Mouse (Mus musculus) liver, embryonic 16.5 days (tissue): Measurements from ENCODE around the gene Eif2d. TPM values are rescaled to one million over a fixed set of nuclear protein-coding genes. Genes with fewer than 3 reads are reported as not detected.
"Not testable (repeated sequence)": the region's sequence is repeated elsewhere in the genome, so short reads cannot be mapped to it uniquely, and the experiment has no call there.

Experiments used
- ATAC-seq: fragments of 200-750 bp; cut with Nextera tagmentation; 2 replicates; pipeline ENCODE4 v1.8.0; 2017; ENCODE audit warnings: low read depth, mild to moderate bottlenecking, moderate number of reproducible peaks, moderate library complexity
- H3K27ac ChIP-seq: fragments of 300-500 bp; sonication (generic); 2 replicates; pipeline ENCODE4 v1.5.1; 2014; ENCODE audit warnings: mild to moderate bottlenecking, low read length
- H3K27me3 ChIP-seq: fragments of 300-500 bp; sonication (generic); 2 replicates; pipeline ENCODE4 v1.6.1; 2014; ENCODE audit warnings: low read depth, low read length, mixed read lengths; ENCODE audit not compliant: control insufficient read depth, insufficient read depth
- H3K36me3 ChIP-seq: fragments of 300-500 bp; sonication (generic); 2 replicates; pipeline ENCODE4 v1.6.1; 2014; ENCODE audit warnings: mild to moderate bottlenecking; ENCODE audit not compliant: control insufficient read depth, insufficient read depth
- H3K4me1 ChIP-seq: fragments of 300-500 bp; sonication (generic); 2 replicates; pipeline ENCODE4 v1.6.1; 2014; ENCODE audit warnings: low read depth, low read length, mixed read lengths; ENCODE audit not compliant: control insufficient read depth
- H3K4me2 ChIP-seq: fragments of 300-500 bp; sonication (generic); 2 replicates; pipeline ENCODE4 v1.6.1; 2014; ENCODE audit warnings: low read depth, low read length, mixed read lengths
- H3K4me3 ChIP-seq: fragments of 300-500 bp; sonication (generic); 2 replicates; pipeline ENCODE4 v1.5.1; 2014; ENCODE audit warnings: low read depth, mild to moderate bottlenecking, low read length
- H3K9ac ChIP-seq: fragments of 300-500 bp; sonication (generic); 2 replicates; pipeline ENCODE4 v1.6.1; 2014; ENCODE audit warnings: low read depth, low read length
- H3K9me3 ChIP-seq: fragments of 300-500 bp; sonication (generic); replicated peaks from 2 replicates; pipeline ENCODE4 v1.6.1; 2016; ENCODE audit warnings: low read length; ENCODE audit not compliant: control insufficient read depth
- WGBS: fragments of 180-500 bp; shearing (Covaris S2); extraction: QIAGEN DNeasy Blood & Tissue Kit; methylation state at CpG from one replicate; pipeline ENCODE4 v1.1.7; 2014; ENCODE audit not compliant: insufficient replicate concordance; 5-methylcytosine and 5-hydroxymethylcytosine counted together
- polyA plus RNA-seq: library from polyadenylated mRNA; unstranded; fragments of >200 nt; fragmentation: Nextera tagmentation; extraction: Ambion mirVana; gene quantifications from 2 replicates; pipeline ENCODE4 v1.2.1, GENCODE M21; 2015

Gene Eif2d
- polyA plus RNA-seq, 1 experiment from 2014 or later: 26.8 TPM

DNA sequence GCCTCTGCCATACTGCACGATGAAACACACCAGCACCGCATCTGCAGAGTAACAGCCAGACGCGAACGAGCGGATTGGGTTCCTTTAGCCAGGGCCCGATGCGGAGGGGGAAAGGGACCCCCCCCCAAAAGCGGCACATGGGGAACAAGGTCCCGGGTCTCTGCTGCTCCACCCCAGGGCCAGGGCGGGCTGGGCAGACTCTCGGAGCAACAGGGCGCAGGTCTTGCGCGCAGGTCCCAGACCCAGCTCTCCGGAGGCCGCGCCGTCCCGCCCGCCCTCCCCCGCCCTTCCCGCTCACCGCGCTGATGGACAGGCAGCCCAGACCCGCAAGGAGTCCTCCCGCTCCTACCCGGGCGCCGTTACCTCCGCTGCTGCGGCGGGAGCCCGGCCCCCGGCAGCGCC lies 15.3 kb upstream of the Eif2d start:
- H3K4me3 ChIP-seq: peak overlapping the region; percentile 95
- H3K27ac ChIP-seq: peak overlapping the region; percentile 88
- H3K27me3 ChIP-seq: no peaks in the 10 kb centered on the region
- peaks cover 27% of the 10 kb centered on the region for H3K4me1 ChIP-seq
- H3K9ac ChIP-seq: peak overlapping the region; percentile 89
- H3K36me3 ChIP-seq: no peaks in the 10 kb centered on the region; the same call in 1 of the 2 replicates
- under 1% methylated on average over 32 of the region's 36 CpGs for whole genome bisulfite sequencing
- H3K4me2 ChIP-seq: peak overlapping the region; percentile 77
- H3K9me3 ChIP-seq: no peaks in the 10 kb centered on the region
- peak; percentile 73 for ATAC-seq

DNA sequence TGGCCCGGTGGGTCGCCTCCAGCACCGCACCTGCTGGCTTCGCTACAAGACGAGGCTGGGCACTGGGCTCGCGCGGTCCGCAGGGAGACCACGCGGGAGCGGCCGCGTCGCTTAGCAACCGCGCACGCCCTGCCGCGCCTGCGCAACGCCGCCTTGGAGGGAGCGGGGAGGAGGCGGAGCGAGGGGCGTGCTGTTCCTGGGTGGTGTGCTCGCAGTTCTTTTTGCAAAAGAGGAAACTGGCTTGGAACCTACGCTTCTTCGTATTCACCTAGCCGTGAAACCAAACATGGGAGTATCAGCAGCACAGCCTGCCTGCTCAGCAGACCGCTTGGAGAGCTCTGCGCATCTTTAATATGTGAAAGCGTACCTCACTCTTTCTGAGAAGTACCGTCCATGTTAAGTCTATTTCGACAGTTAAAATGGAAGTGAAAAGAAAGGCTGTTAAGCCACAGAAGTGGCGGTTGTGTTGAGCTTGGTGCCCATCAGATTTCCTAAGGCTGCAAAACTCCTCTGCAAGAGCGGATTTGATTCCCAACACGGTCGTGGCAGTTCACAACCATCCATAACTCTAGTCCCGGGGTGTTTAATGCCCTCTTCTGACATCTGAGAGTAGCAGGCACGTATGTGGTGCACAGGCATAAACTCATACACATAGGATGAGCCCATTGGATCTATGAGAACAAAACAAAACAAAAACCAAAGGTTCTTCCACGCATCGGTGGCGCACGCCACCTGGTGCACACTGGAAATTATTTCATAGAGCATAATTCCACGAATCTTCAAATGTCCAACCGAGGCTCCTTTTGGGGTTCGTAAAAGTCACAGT lies 14.6 kb upstream of the Eif2d start, which contains the start of gene Dyrk3:
Gene Dyrk3, minus strand, starts transcription at position 150 of the 826 bp plus-strand sequence.
- ATAC-seq: peak; percentile 96
- Histone ChIP-seq H3K4me3 (peak within 1 kb of the TSS; percentile 95), H3K4me1 (peaks cover 27% of the 10 kb centered on the region), H3K9ac (peak within 1 kb of the TSS; percentile 89), H3K27ac (peak within 1 kb of the TSS; percentile 88), H3K27me3 (no peaks in the 10 kb centered on the region), H3K9me3 (no peaks in the 10 kb centered on the region), H3K36me3 (no peaks in the 10 kb centered on the region; the same call in 1 of the 2 replicates), H3K4me2 (peak within 1 kb of the TSS; percentile 77)
- WGBS: 2% methylated on average over 49 of the region's 49 CpGs

DNA sequence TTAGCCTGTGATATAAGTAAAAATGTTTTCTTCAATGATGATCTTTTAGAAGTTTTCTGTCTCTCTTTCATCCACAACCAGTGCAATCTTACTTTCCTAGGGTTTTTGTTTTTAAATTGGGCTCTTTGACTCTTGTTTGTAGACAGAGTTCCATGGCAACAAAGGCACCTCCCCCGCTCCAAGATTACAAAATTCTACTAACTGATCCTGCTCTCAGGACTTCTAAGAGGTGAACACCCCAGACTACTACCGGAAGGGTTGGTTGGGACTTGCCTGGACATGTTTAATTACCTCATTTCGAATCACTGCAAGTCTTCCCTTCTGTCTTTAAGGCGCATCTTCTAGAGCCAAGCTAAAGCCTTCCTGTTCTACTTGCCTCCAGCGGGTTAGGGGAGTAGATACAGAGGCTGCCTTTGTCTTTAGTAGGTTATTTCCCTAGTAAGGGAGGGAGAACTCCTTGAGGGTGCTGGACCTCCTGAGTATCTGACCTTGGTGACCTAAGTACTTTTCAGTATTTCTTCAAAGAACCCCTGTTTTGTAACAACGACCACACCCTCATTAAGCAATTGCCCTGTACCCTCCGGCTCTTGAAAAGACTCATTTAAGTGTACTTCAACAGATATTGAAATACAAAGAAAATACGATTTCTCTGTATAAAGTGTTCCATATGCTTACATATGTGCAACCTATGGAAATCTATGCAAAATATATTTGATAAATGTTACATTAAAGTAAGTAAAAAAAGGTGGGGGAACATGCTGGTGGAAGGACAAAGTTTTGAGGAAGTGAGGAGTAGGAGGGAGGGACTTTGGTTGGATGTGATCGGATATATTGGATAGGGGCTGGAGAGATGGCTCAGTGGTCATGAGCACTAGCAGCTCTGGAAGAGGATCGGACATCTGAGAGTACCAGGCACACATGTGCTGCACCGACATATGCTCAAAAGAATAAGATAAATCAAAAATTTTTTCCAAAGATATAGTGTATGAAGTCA lies 13.6 kb upstream of the Eif2d start:
- ATAC-seq: no peak
- H3K4me1 ChIP-seq: peaks cover 27% of the 10 kb centered on the region
- WGBS: 54% methylated on average over 11 of the region's 11 CpGs
- no peaks in the 10 kb centered on the region; the same call in 1 of the 2 replicates for H3K36me3 ChIP-seq
- peak overlapping the region; percentile 89 for H3K9ac ChIP-seq
- H3K27ac ChIP-seq: peak overlapping the region; percentile 88
- no peaks in the 10 kb centered on the region for H3K27me3 ChIP-seq
- no peaks in the 10 kb centered on the region for H3K9me3 ChIP-seq
- H3K4me3 ChIP-seq: peak overlapping the region; percentile 95
- H3K4me2 ChIP-seq: peak overlapping the region; percentile 77

DNA sequence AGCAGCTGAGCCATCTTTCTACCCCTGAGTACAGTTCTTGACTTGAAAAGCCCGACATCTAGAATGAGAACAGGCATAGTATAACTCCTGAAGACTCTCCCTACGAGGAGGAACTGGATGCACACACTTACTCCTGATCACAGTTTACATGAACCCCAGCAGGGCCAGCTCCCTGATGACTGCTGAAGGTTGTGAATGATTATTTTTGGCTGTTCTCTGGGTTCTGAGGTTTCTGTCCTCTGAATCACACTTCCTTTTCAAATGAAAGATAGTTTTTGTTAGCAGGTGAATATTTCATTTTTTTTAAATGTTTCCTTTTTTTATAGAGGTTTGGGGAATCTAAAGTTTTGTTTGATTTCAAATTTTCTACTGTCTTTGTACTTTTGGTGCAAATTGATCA lies 11.5 kb upstream of the Eif2d start:
- ATAC-seq: no peak
- Histone ChIP-seq H3K9me3 (no peaks in the 10 kb centered on the region), H3K36me3 (no peaks in the 10 kb centered on the region), H3K4me2 (no peak overlapping the region), H3K27ac (no peak overlapping the region), H3K4me1 (peaks cover 15% of the 10 kb centered on the region), H3K27me3 (no peaks in the 10 kb centered on the region), H3K9ac (no peak overlapping the region), H3K4me3 (no peak overlapping the region)
- 18% methylated on average over 2 of the region's 2 CpGs for WGBS

DNA sequence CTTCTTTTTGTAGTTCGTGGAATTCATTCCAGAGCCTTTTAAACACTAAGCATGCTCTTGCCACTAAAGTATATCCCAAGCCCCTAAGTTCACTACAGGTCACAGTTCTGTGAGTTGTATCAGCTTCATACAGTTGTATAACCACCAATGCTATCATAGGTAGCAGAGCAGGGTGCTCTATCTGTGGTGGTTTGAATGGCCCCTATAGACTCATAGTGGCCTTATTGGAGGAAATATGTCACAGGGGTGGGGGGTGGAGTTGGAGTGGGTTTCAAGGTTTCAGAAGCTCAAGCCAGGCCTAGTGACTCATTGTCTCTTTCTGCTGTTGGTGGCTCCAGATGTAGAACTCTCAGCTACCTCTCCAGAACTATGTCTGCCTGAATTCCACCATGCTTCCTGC lies 10.5 kb upstream of the Eif2d start:
- WGBS: 47% methylated on average over 1 of the region's 1 CpGs

DNA sequence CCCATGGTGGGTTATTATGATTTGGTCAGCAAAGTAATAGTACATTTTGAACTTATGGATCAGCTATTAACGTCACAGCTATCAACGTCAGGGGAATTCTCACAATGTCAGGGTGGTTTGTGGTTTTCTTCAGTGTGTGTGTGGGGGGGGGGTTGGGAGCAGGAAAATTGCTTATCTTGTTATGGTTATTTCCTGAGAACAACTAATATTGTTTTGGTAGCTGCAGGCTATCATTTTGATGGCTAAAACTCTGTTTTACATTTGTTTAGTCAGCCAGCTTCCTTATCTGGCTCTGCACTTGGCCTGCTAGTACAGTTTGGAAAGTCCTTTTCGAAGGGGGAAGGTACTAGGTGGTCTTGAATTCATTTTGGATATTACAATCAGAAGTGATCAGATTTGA lies 7.8 kb upstream of the Eif2d start:
- H3K27ac ChIP-seq, H3K9ac ChIP-seq, H3K36me3 ChIP-seq, H3K9me3 ChIP-seq, H3K4me1 ChIP-seq, H3K4me3 ChIP-seq, ATAC-seq, H3K27me3 ChIP-seq, H3K4me2 ChIP-seq: not testable (repeated sequence)
- 33% methylated on average over 3 of the region's 3 CpGs for WGBS

More for the DNA sequence above, 10.5 kb upstream of the Eif2d start:
- ATAC-seq: no peak
- Histone ChIP-seq H3K4me1 (peaks cover 13% of the 10 kb centered on the region), H3K9ac (no peak overlapping the region), H3K4me3 (no peak overlapping the region), H3K27ac (no peak overlapping the region), H3K9me3 (no peaks in the 10 kb centered on the region), H3K27me3 (no peaks in the 10 kb centered on the region), H3K36me3 (no peaks in the 10 kb centered on the region), H3K4me2 (no peak overlapping the region)

DNA sequence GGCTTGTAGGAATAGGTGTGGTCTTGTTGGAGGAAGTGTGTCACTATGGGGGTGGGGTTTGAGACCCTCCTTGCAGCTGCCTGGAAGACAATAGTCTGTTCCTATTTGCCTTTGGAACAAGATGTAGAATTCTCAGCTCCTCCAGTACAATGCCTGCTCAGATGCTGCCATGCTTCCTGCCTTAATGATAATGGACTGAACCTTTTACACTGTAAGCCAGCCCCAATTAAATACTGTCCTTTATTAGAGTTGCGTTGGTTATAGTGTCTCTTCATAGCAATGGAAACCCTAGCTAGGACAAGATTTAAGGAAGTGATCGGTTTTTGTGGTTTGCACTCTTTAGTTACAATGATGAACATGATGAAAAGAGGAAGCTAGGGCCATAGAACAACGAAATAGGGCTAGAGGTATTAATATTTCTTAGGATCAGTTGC lies 6.8 kb upstream of the Eif2d start:
- no peaks in the 10 kb centered on the region for H3K9me3 ChIP-seq

DNA sequence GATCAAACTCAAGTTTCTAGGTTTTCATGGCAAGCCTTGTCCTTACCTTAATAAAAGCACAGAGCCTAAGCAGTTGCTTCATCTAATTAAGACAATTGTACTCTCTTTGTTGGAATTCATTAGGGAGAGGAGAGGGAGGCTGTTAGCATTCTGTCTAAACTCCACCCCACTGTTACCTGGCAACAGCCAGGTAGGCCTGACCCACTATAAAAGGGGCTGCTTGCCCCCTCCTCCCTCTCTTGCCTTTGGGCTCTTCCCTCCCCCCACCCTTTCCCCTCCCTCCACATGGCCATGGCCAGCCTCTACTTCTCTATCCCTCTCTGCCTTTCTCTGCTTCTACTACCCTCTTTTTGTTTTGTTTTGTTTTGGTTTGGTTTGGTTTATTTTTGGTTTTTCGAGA lies 3.5 kb upstream of the Eif2d start:
- Histone ChIP-seq H3K9ac (no peak overlapping the region), H3K4me2 (no peak overlapping the region), H3K9me3 (no peaks in the 10 kb centered on the region), H3K27me3 (no peaks in the 10 kb centered on the region), H3K36me3 (no peaks in the 10 kb centered on the region), H3K4me1 (peaks cover 10% of the 10 kb centered on the region), H3K4me3 (no peak overlapping the region), H3K27ac (no peak overlapping the region)
- ATAC-seq: no peak
- 45% methylated on average over 1 of the region's 1 CpGs for WGBS

More for the DNA sequence above, 6.8 kb upstream of the Eif2d start:
- Histone ChIP-seq H3K4me3 (no peak overlapping the region), H3K27me3 (no peaks in the 10 kb centered on the region), H3K4me1 (peaks cover 2% of the 10 kb centered on the region; the same call in 1 of the 2 replicates), H3K27ac (no peak overlapping the region), H3K36me3 (no peaks in the 10 kb centered on the region), H3K4me2 (no peak overlapping the region), H3K9ac (no peak overlapping the region)
- 23% methylated on average over 3 of the region's 3 CpGs for WGBS
- ATAC-seq: no peak
